Mouse (Mus musculus) neural tube, embryonic 11.5 days (tissue): ENCODE results near the gene Kank1. TPM values are rescaled to one million over a fixed set of nuclear protein-coding genes. Genes with fewer than 3 reads are reported as not detected.
A peak's percentile ranks its signal among the peaks of the same experiment; 100 is the strongest.

Experiments used
- ATAC-seq: fragments of 200-750 bp; cut with Nextera tagmentation; 2 replicates; pipeline ENCODE4 v1.8.0; 2017; ENCODE audit warnings: moderate number of reproducible peaks, mild to moderate bottlenecking, moderate TSS enrichment, moderate library complexity; ENCODE audit not compliant: insufficient read depth, low FRiP score, low TSS enrichment
- DNase-seq: peaks from one replicate; pipeline ENCODE4 v3.0.0-alpha.2; 2015; ENCODE audit warnings: low spot score
- H3K27ac ChIP-seq: fragments of 300-500 bp; sonication (generic); 2 replicates; pipeline ENCODE4 v1.5.1; 2014; ENCODE audit warnings: low read depth, mild to moderate bottlenecking, low read length
- H3K27me3 ChIP-seq: fragments of 300-500 bp; sonication (generic); 2 replicates; pipeline ENCODE4 v1.6.1; 2014; ENCODE audit warnings: mild to moderate bottlenecking, low read length, mixed read lengths; ENCODE audit not compliant: control insufficient read depth, insufficient read depth
- H3K36me3 ChIP-seq: fragments of 300-500 bp; sonication (generic); 2 replicates; pipeline ENCODE4 v1.6.1; 2014; ENCODE audit warnings: mild to moderate bottlenecking, low read length, moderate library complexity, mixed read lengths; ENCODE audit not compliant: control insufficient read depth, insufficient read depth
- H3K4me1 ChIP-seq: fragments of 300-500 bp; sonication (generic); 2 replicates; pipeline ENCODE4 v1.6.1; 2014; ENCODE audit warnings: low read length, mixed read lengths; ENCODE audit not compliant: control insufficient read depth, insufficient read depth
- H3K4me2 ChIP-seq: fragments of 300-500 bp; sonication (generic); 2 replicates; pipeline ENCODE4 v1.6.1; 2014; ENCODE audit warnings: low read depth, mild to moderate bottlenecking, moderate library complexity
- H3K4me3 ChIP-seq: fragments of 300-500 bp; sonication (generic); 2 replicates; pipeline ENCODE4 v1.5.1; 2014; ENCODE audit warnings: low read depth, low read length
- H3K9ac ChIP-seq: fragments of 300-500 bp; sonication (generic); 2 replicates; pipeline ENCODE4 v1.6.1; 2014; ENCODE audit warnings: mild to moderate bottlenecking, low read length
- H3K9me3 ChIP-seq: fragments of 300-500 bp; sonication (generic); 2 replicates; pipeline ENCODE4 v1.6.1; 2016; ENCODE audit warnings: low read length; ENCODE audit not compliant: control insufficient read depth
- WGBS: fragments of 180-500 bp; shearing (Covaris S2); extraction: QIAGEN DNeasy Blood & Tissue Kit; methylation state at CpG from one replicate; pipeline ENCODE4 v1.1.7; 2014; 5-methylcytosine and 5-hydroxymethylcytosine counted together
- polyA plus RNA-seq: library from polyadenylated mRNA; unstranded; fragments of >200 nt; fragmentation: Nextera tagmentation; extraction: Ambion mirVana; gene quantifications from 2 replicates; pipeline ENCODE4 v1.2.1, GENCODE M21; 2014

Kank1 gene
- polyA plus RNA-seq, 1 experiment from 2014 or later: 15.3 TPM

DNA sequence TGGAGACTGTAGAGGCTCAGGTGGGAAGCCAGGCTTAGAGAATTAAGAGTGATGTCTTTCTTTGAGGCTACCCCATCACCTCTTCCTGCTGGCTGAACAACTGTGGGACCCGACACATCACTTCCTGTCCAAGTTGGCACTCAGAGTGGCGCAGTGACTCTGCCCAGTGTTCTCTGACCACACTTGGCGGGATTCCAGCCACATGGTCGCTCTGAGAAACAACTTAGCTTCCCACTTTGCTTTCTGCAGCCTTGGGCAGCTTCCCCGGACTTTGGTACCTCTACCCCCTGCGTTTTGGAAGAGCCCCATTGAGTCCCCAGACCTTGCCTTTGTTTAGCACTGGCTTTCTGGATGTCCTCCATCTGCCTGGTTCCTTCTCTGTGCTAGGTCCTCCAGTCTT lies 31.8 kb downstream of the Kank1 start:
- H3K27me3 ChIP-seq: no peaks in the 10 kb centered on the region
- WGBS: 93% methylated on average over 6 of the region's 6 CpGs
- H3K9ac ChIP-seq: no peak overlapping the region
- ATAC-seq (no peak), DNase-seq (no peak)
- H3K36me3 ChIP-seq: no peaks in the 10 kb centered on the region
- no peaks in the 10 kb centered on the region for H3K9me3 ChIP-seq
- H3K4me2 ChIP-seq: no peak overlapping the region
- no peak overlapping the region for H3K4me3 ChIP-seq
- 0 out of 2 replicates have a peak, but pooled peaks cover 2% of the 10 kb centered on the region for H3K4me1 ChIP-seq
- H3K27ac ChIP-seq: no peak overlapping the region

DNA sequence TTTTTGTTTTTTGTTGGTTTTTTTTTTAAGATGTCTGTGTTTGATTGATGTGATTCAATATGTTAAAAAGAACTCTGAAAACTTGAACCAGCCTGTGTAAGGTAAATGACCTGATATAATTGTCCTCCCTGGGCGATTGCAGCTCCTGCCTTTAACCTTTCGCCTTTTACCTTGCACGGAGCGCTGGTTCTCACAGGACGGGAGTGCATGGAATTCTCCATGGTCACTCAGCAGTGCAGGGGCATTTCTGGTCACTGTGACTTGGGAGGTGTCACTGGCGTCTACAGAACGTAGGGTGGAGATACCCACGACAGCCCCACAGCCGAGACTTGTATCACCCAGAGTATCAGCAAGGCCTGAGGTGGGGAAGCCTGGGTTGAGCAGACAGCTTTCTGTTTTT lies 34.8 kb downstream of the Kank1 start:
- Histone ChIP-seq H3K9ac (no peak overlapping the region), H3K27ac (no peak overlapping the region), H3K4me2 (no peak overlapping the region), H3K27me3 (no peaks in the 10 kb centered on the region), H3K9me3 (no peaks in the 10 kb centered on the region), H3K36me3 (no peaks in the 10 kb centered on the region), H3K4me1 (0 out of 2 replicates have a peak, but pooled peaks cover 2% of the 10 kb centered on the region), H3K4me3 (no peak overlapping the region)
- DNase-seq: no peak
- 58% methylated on average over 9 of the region's 9 CpGs for WGBS
- ATAC-seq: no peak

DNA sequence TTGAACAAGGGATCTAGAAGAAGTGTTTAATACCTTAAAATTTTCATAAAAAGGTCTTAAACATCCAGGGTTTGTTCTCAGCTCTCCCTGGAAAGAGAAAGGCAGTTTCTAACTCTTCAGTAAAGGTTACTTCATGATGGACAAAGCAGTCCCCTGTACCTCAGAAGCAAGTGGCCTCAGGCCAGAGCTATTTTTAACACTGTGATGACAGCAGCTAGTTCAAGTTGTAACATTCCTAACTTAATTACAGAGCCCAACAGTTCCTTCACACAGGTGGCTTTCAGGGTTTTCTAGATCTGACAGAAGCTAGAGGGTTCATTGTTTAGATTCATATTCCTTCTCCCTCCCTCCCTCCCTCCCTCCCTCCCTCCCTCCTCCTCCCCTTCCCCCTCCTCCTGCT lies 36.4 kb downstream of the Kank1 start:
- H3K9ac ChIP-seq: no peak overlapping the region
- no peak overlapping the region for H3K4me2 ChIP-seq
- no peaks in the 10 kb centered on the region for H3K9me3 ChIP-seq
- ATAC-seq: no peak
- no peak overlapping the region for H3K27ac ChIP-seq
- H3K36me3 ChIP-seq: no peaks in the 10 kb centered on the region
- H3K4me1 ChIP-seq: no peaks in the 10 kb centered on the region
- no peak for DNase-seq
- no peaks in the 10 kb centered on the region for H3K27me3 ChIP-seq
- H3K4me3 ChIP-seq: no peak overlapping the region

DNA sequence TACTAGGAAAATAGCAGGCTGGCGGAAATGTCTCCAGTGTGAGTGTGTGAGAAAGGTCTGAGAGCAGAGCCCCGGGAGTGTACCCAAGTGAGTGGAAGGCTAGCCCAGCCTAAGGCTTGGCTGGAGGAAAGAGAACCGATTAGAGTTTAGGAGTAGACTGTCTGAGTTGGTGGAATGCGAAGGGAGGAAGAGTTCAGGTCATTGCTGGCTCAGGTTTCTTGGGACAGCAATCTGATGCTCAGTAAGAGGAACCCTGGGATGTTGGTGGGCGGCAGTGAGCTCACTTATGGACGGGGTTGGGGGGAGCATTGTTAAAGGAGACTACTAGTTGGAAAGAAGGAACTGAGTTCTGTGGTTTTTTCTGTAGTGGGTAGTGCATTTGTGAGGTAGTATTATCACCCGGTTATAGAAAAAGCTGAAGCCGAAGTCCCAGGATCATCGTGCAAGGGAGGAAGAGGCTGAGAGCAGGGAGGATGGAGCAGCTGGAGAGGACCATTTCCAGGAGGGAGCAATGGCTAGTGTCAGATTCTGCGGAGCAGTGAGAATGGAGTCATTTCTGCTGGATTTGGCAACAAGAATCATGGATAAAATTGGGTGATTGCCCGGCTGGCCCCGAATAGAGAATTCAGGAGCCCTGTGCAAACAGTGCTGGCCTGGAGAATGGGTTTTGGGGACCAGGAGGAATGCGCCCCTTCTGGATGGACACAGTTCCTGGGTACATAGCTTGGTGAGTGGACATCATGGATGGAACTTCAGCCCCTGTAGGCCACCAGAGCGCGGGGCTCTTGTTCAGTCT lies 40.0 kb downstream of the Kank1 start:
- no peak overlapping the region for H3K4me3 ChIP-seq
- no peaks in the 10 kb centered on the region for H3K27me3 ChIP-seq
- DNase-seq (no peak), ATAC-seq (no peak)
- H3K36me3 ChIP-seq: no peaks in the 10 kb centered on the region
- no peak overlapping the region for H3K9ac ChIP-seq
- H3K4me1 ChIP-seq: no peaks in the 10 kb centered on the region
- no peak overlapping the region for H3K27ac ChIP-seq
- no peak overlapping the region for H3K4me2 ChIP-seq
- WGBS: 92% methylated on average over 15 of the region's 15 CpGs
- H3K9me3 ChIP-seq: no peaks in the 10 kb centered on the region

DNA sequence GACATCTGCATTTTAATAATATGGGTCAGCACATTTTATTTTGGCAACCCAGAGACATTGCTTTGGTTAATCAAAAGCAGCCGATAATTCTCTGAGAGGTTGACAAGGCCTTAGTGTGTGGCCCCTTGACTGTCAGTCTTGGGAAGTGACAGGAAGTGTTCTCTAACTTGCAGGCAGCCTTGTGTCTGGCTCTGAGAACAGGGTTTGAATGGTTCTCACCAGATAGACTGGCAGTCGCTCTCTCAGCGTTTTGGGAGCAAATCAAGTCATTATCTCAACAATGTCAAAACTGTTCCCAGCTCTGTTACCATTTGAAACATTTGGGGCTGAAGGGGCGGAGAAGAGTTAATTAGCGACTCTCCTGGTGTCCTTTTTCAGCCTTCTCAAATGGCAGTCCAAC lies 41.0 kb downstream of the Kank1 start:
- Histone ChIP-seq H3K4me2 (no peak overlapping the region), H3K36me3 (no peaks in the 10 kb centered on the region), H3K9ac (no peak overlapping the region), H3K4me3 (no peak overlapping the region), H3K4me1 (no peaks in the 10 kb centered on the region), H3K27me3 (no peaks in the 10 kb centered on the region), H3K9me3 (no peaks in the 10 kb centered on the region), H3K27ac (no peak overlapping the region)
- DNase-seq: no peak
- 40% methylated on average over 5 of the region's 5 CpGs for WGBS
- ATAC-seq: no peak

DNA sequence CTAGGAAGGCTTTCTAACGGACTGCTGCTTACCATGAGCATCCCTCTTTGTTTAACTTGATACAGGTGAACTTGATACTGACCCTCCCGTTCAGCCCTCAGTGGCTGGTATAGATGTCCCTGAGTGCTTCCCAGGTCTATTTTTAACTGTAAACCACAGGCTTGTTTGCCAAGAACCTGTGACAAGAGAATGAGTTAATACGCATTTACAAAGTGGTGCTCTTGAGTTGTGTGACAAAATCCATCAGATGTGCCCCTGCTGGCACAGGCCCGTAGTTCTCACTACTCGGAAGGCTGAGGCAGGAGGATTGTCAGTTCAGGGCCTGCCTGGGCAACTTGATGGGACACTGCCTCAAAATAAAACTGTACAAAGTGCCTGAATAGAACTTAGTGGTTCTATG lies 42.8 kb downstream of the Kank1 start:
- H3K4me1 ChIP-seq: no peaks in the 10 kb centered on the region
- 91% methylated on average over 5 of the region's 5 CpGs for WGBS
- ATAC-seq: no peak
- H3K4me3 ChIP-seq: no peak overlapping the region
- H3K36me3 ChIP-seq: no peaks in the 10 kb centered on the region
- H3K9me3 ChIP-seq: no peaks in the 10 kb centered on the region
- DNase-seq: no peak
- no peak overlapping the region for H3K27ac ChIP-seq
- H3K9ac ChIP-seq: no peak overlapping the region
- H3K27me3 ChIP-seq: no peaks in the 10 kb centered on the region
- H3K4me2 ChIP-seq: no peak overlapping the region

DNA sequence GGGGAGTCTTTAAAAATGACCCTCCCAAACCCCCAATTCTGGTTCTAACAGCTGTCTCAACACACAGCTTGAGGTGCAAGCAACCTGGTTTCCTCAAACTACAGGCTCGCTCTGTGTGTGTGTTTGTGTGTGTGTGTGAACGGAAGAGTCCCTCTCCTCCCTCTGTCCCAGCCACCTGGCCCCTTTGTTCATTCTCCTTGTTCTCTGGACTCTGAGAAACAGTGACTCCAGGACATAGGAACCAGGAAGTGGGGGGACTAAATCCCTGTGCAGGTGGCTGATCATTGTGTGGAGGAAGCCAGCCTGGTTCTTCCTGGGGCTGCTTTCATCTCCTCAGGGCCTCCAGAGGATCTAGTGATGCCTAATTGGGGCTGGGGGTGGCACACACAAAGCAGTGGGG lies 46.9 kb downstream of the Kank1 start:
- 0 out of 2 replicates have a peak, but pooled peaks cover 4% of the 10 kb centered on the region for H3K4me1 ChIP-seq
- no peaks in the 10 kb centered on the region for H3K27me3 ChIP-seq
- ATAC-seq: no peak
- no peak for DNase-seq
- H3K27ac ChIP-seq: no peak overlapping the region
- no peaks in the 10 kb centered on the region for H3K36me3 ChIP-seq
- WGBS: 82% methylated on average over 2 of the region's 2 CpGs
- H3K9ac ChIP-seq: no peak overlapping the region
- no peaks in the 10 kb centered on the region for H3K9me3 ChIP-seq
- H3K4me2 ChIP-seq: no peak overlapping the region
- no peak overlapping the region for H3K4me3 ChIP-seq

DNA sequence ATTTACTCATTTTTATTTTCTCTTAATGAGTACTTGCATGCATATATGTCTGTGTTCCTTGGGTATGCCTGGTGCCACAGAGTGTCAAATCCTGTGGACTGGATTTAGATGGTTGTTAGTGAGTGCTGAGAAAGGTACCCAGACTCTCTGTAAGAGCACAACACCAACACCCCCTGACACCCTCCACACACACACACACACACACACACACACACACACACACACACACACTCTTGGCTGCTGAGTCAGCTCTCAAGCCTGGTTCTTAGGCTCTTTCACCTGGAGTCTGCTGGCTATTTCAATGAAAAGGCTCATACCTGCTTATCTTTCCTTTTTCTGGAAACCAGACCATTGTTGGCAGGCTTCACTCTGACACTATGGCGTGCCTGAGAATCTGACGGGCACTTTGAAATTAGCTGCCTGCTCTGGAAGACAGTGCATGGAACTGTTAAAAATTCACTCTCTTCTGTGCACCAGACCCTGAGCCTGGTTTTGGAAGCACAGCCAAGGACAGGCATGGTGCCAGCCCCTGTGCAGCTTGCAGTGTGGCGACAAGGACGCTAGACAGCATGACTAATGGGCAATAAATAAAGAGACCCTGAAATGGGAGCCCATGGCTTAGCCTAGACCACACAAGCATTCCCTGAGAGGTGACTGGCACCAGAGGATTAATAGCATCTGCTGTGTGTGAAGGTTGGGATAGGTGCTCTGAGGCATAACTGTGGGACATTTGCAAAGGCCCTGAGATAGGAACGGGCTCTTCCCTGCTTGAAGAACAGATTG lies 49.2 kb downstream of the Kank1 start:
- H3K4me3 ChIP-seq: no peak overlapping the region
- no peaks in the 10 kb centered on the region for H3K36me3 ChIP-seq
- no peak for DNase-seq
- H3K4me1 ChIP-seq: 0 out of 2 replicates have a peak, but pooled peaks cover 4% of the 10 kb centered on the region
- no peak overlapping the region for H3K9ac ChIP-seq
- no peak overlapping the region for H3K4me2 ChIP-seq
- no peaks in the 10 kb centered on the region for H3K9me3 ChIP-seq
- ATAC-seq: peak; percentile 76
- no peaks in the 10 kb centered on the region for H3K27me3 ChIP-seq
- H3K27ac ChIP-seq: no peak overlapping the region
- WGBS: 39% methylated on average over 5 of the region's 5 CpGs
